Mouse (Mus musculus): ENCODE measurements around the gene Pigr.

DNA sequence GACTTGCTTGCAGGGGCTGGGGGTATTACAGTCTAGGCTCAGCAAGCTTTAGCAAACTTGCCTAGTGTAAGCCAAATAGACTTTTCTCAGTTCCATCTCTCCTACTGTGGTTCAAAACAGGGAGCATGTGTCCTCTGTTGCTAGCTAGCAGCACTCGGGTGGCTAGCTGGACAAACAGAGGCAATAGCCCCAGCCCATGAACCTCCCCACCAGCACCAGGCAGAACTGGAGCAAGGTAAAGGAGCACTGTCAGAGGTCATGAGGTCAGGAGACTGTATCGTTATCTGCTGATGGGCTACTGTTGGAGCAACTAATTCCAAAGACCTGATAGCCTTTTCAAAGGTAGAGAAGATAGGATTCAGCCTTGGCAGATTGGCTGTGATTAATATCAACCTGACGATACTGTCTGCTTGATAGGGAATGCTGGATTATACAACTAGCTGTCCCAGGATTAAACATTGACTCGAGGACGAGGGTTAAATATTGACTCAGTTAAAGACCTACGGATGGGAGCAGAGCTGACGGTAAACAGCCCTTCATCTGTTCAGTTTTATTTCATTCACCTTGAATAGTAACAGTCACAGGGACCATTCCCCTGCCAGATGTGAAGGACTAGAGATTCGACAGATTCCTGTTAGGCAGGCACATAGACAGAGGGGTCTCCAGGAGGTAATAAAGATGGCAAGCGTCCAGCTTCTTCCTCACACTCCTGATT, 4.4 kb upstream of the Pigr start:
- TF ChIP-seq CTCF (IDR thresholded peaks at IDR 0.05; ENCODE audit: low read depth, low read length) (no peak), POLR2A (IDR thresholded peaks at IDR 0.05; ENCODE audit: extremely low read depth, insufficient read depth, low read length) (no peak)

Measured in liver, adult 2 months (tissue).